Mouse (Mus musculus): Measurements from ENCODE around the gene 4930535I16Rik.

The 4930535I16Rik gene

GRCm38 (mm10) chr4:123904333-123905125, 13.3 kb downstream of the 4930535I16Rik start, which contains the start of gene Mycbp:
Gene Mycbp, plus strand, starts transcription at chr4:123904832.
- peak; percentile 98 for DNase-seq (ENCODE audit: low read depth)

DNA sequence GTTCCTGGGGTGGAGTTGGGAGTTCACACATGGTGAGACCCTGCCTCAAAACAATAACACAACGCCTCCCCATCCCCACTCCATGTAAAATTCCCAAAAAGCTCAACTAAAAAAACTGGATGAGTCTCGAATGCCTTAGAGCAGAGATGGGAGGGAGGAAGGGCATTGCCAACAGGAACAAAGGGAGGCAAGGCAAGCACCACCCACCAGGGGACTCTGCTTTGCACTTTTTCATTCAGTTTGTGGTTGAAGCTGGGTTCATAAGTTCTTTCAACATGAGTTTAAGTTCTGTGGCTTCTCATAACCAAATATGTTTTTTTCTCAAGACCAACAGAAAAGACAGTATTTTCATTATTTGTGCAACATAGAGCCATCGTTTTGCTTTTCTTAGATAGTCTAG, 14.4 kb downstream of the 4930535I16Rik start:
- peak; percentile 29 for DNase-seq (ENCODE audit: low read depth)

DNA sequence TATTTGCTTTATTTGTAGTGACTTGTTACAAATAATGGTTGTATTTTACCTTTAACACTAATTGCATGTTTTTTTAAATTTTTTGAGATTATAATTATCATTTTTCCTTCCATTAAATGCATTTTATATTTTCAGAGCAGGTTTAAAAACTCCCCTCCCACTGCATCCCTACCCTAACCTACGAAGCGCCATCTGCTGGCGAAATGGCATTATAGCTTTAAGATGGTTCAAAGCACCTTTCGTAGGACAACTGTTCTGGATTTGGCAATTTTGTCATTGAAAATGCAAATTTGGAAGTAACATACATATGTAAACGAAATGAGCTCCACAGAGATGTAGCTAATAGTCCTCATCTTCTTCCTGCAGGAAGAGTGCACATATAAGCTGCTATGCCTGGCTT, 19.1 kb downstream of the 4930535I16Rik start:
- DNase-seq (ENCODE audit: low read depth), result peak; percentile 79

GRCm38 (mm10) chr4:123894295-123894694, 23.5 kb downstream of the 4930535I16Rik start:
- DNase-seq (ENCODE audit: low read depth), result no peak

DNA sequence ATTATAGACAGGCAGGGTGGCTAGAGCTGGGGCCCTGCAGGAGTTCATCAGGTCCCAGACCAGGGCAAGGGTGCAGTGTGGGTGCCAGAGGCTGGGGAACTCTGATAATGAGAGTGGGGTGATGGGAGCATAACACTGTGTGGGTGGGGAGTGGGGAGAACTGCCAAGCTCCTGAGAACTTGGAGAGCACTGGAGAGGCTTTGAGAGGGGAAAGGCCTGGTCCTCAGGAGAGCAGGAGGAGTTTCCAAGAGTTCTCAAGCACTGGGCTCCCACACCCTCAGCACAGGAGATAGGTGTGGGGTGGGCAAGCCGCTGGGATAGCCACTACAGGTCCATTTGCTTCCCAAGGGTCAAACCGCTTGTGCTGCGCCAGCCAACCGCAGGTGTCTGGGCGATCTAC, 24.1 kb downstream of the 4930535I16Rik start:
- DNase-seq (ENCODE audit: low read depth), result no peak

Data from induced T-regulatory cell, adult 2 months (primary cell).